Mouse (Mus musculus): ENCODE data around the gene Pde4a.

DNA sequence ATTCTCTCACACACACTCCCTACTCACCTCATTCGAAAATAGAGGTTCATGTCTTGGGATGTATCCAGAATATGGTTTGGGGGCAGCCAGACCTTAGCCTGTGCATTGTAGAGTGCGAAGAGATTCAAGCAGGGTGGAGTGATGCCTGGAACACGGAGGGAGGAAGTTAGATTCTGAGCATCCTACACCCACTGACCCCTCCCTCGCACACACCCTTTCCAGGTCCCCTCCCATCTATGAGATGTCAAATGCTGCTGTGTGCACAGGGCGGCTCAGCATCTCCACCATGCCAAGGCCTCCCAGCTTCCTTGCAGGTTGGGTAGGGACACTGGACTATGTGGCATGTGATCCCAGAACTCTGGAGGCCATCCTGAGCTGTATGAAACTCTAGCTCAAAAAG, 40.7 kb upstream of the Pde4a start:
- TF ChIP-seq HCFC1 (IDR thresholded peaks at IDR 0.05; ENCODE audit: borderline replicate concordance, insufficient read depth, low read length) (no peak), ZC3H11A (IDR thresholded peaks at IDR 0.05; ENCODE audit: borderline replicate concordance, low read depth, low read length) (no peak)

Measured in ES-E14 (cell line).